1 mouse cellular context compared by ENCODE assay signal in genomic region chr19:44439302-44439701, GRCm38 (mm10).
TF ChIP-seq lines count a peak whose summit lies in the region.

No protein-coding gene starts in this region.

TF ChIP-seq in myocyte, 11 proteins besides CTCF, POLR2A, EP300 and RAD21:
- TF ChIP-seq CEBPB (IDR thresholded peaks at IDR 0.05; ENCODE audit: insufficient read depth, poor library complexity, severe bottlenecking): no peak
- no peak for TF ChIP-seq MYOD1 (IDR thresholded peaks at IDR 0.05; ENCODE audit: control insufficient read depth in 1 of 3, insufficient read length in 2 of 3, low read depth in 2 of 3)
- no peak for TF ChIP-seq REST (IDR thresholded peaks at IDR 0.05; ENCODE audit: insufficient read depth, insufficient read length)
- TF ChIP-seq E2F4 (IDR thresholded peaks at IDR 0.05; ENCODE audit: insufficient read depth): no peak
- no peak for TF ChIP-seq TCF3 (IDR thresholded peaks at IDR 0.05; ENCODE audit: insufficient read length, low read depth)
- TF ChIP-seq POLR2AphosphoS2 (IDR thresholded peaks at IDR 0.05; ENCODE audit: insufficient read length, low read depth): no peak
- no peak for TF ChIP-seq TCF12 (IDR thresholded peaks at IDR 0.05; ENCODE audit: insufficient read depth, poor library complexity, severe bottlenecking)
- no peak for TF ChIP-seq MAX (IDR thresholded peaks at IDR 0.05; ENCODE audit: low read depth)
- TF ChIP-seq SRF (IDR thresholded peaks at IDR 0.05; ENCODE audit: control insufficient read depth, insufficient read length, low read depth): no peak
- no peak for TF ChIP-seq USF1 (IDR thresholded peaks at IDR 0.05; ENCODE audit: low read depth)
- TF ChIP-seq MYOG (IDR thresholded peaks at IDR 0.05; ENCODE audit: control insufficient read depth in 1 of 3, insufficient read depth in 1 of 3, insufficient read length in 2 of 3, low read depth in 2 of 3): no peak
